Mouse (Mus musculus): ENCODE results near the gene Cdk10. TPM values are rescaled to one million over a fixed set of nuclear protein-coding genes. Genes with fewer than 3 reads are reported as not detected.

Gene Cdk10
- polyA plus RNA-seq, 1 experiment from 2014 or later: 31.1 TPM

Other genes starting within 250 kb of the Cdk10 start
- 53.5 and 55.0 TPM in 2 replicates for gene Ankrd11, start 182.6 kb upstream of the Cdk10 start, polyA plus RNA-seq (2014; fragmentation: Nextera tagmentation; extraction: Ambion mirVana)
- gene Spg7, start 161.9 kb upstream of the Cdk10 start, polyA plus RNA-seq (2014; fragmentation: Nextera tagmentation; extraction: Ambion mirVana): 36.5 and 41.2 TPM in 2 replicates
- gene Rpl13, start 122.5 kb upstream of the Cdk10 start, polyA plus RNA-seq (2014; fragmentation: Nextera tagmentation; extraction: Ambion mirVana): 1,761 and 1,789 TPM in 2 replicates
- gene Cpne7, start 107.5 kb upstream of the Cdk10 start, polyA plus RNA-seq (2014; fragmentation: Nextera tagmentation; extraction: Ambion mirVana): 1.4 and 2.0 TPM in 2 replicates
- gene Sult5a1, start 66.5 kb upstream of the Cdk10 start, polyA plus RNA-seq (2014; fragmentation: Nextera tagmentation; extraction: Ambion mirVana): 27.9 and 33.5 TPM in 2 replicates
- 7.0 and 9.2 TPM in 2 replicates for gene Dpep1, start 38.6 kb upstream of the Cdk10 start, polyA plus RNA-seq (2014; fragmentation: Nextera tagmentation; extraction: Ambion mirVana)
- 113 and 133 TPM in 2 replicates for gene Chmp1a, start 12.1 kb upstream of the Cdk10 start, polyA plus RNA-seq (2014; fragmentation: Nextera tagmentation; extraction: Ambion mirVana)
- gene Spata33, start 12.0 kb upstream of the Cdk10 start, polyA plus RNA-seq (2014; fragmentation: Nextera tagmentation; extraction: Ambion mirVana): 5.7 and 6.1 TPM in 2 replicates
- gene Spata2l, start 11.4 kb downstream of the Cdk10 start, polyA plus RNA-seq (2014; fragmentation: Nextera tagmentation; extraction: Ambion mirVana): 4.3 and 4.9 TPM in 2 replicates
- 19.5 and 21.4 TPM in 2 replicates for gene Zfp276, start 29.4 kb downstream of the Cdk10 start, polyA plus RNA-seq (2014; fragmentation: Nextera tagmentation; extraction: Ambion mirVana)
- 24.5 and 26.3 TPM in 2 replicates for gene Vps9d1, start 29.5 kb downstream of the Cdk10 start, polyA plus RNA-seq (2014; fragmentation: Nextera tagmentation; extraction: Ambion mirVana)
- 20.9 and 24.8 TPM in 2 replicates for gene Fanca, start 93.7 kb downstream of the Cdk10 start, polyA plus RNA-seq (2014; fragmentation: Nextera tagmentation; extraction: Ambion mirVana)
- gene Spire2, start 107.9 kb downstream of the Cdk10 start, polyA plus RNA-seq (2014; fragmentation: Nextera tagmentation; extraction: Ambion mirVana): 2.7 and 2.8 TPM in 2 replicates
- 159 and 163 TPM in 2 replicates for gene Tcf25, start 148.9 kb downstream of the Cdk10 start, polyA plus RNA-seq (2014; fragmentation: Nextera tagmentation; extraction: Ambion mirVana)
- gene Mc1r, start 182.3 kb downstream of the Cdk10 start, polyA plus RNA-seq (2014; fragmentation: Nextera tagmentation; extraction: Ambion mirVana): 0.29 and 0.32 TPM in 2 replicates
- 81.9 and 99.5 TPM in 2 replicates for gene Tubb3, start 186.6 kb downstream of the Cdk10 start, polyA plus RNA-seq (2014; fragmentation: Nextera tagmentation; extraction: Ambion mirVana)
- gene Def8, start 198.7 kb downstream of the Cdk10 start, polyA plus RNA-seq (2014; fragmentation: Nextera tagmentation; extraction: Ambion mirVana): 34.1 and 37.9 TPM in 2 replicates

All from embryonic facial prominence, embryonic 14.5 days (tissue).